ENCODE assay signal across 17 mouse cellular contexts in genomic region chr13:56692644-56693043, GRCm38 (mm10).
"Had no signal": no experiment of that assay in that cellular context is flagged by ENCODE, and none has a peak within 500 bp of the region (broad histone marks: within the 10 kb centered on the region; RNA-seq: fewer than 3 reads in every experiment).

No protein-coding gene starts in this region.

- ATAC-seq: intestine, postnatal 0 days; liver, postnatal 0 days; lung, postnatal 0 days; midbrain, embryonic 15.5 days had no signal

- DNase-seq: kidney, adult 2 months; kidney, postnatal 36 days; layer of hippocampus, postnatal 36 days; liver, postnatal 0 days; lung, embryonic 14.5 days; right cerebral cortex, adult 18-20 months had no signal

- H3K27ac ChIP-seq: kidney, postnatal 0 days; limb, embryonic 15.5 days; liver, embryonic 14.5 days; macrophage; midbrain, embryonic 12.5 days; midbrain, embryonic 15.5 days; neural tube, embryonic 12.5 days; neural tube, embryonic 15.5 days had no signal

- H3K27me3 ChIP-seq: limb, embryonic 15.5 days; midbrain, embryonic 15.5 days; neural tube, embryonic 12.5 days; neural tube, embryonic 15.5 days had no signal

- H3K36me3 ChIP-seq: limb, embryonic 15.5 days; midbrain, embryonic 12.5 days; midbrain, embryonic 15.5 days; neural tube, embryonic 12.5 days; neural tube, embryonic 15.5 days had no signal

- H3K4me2 ChIP-seq: limb, embryonic 15.5 days; liver, embryonic 11.5 days; lung, embryonic 14.5 days; midbrain, embryonic 12.5 days; midbrain, embryonic 15.5 days; neural tube, embryonic 12.5 days; neural tube, embryonic 15.5 days had no signal

- H3K9me3 ChIP-seq: limb, embryonic 15.5 days; midbrain, embryonic 12.5 days; midbrain, embryonic 15.5 days; neural tube, embryonic 12.5 days; neural tube, embryonic 15.5 days had no signal

- H3K4me3 ChIP-seq: limb, embryonic 15.5 days; midbrain, embryonic 12.5 days; midbrain, embryonic 15.5 days; neural tube, embryonic 12.5 days; neural tube, embryonic 15.5 days had no signal

- H3K9ac ChIP-seq: limb, embryonic 15.5 days; liver, embryonic 14.5 days; liver, postnatal 0 days; lung, embryonic 14.5 days; midbrain, embryonic 12.5 days; midbrain, embryonic 15.5 days; neural tube, embryonic 12.5 days; neural tube, embryonic 15.5 days had no signal
